Mouse (Mus musculus): ENCODE measurements around the gene Ing3. TPM values are rescaled to one million over a fixed set of nuclear protein-coding genes. Genes with fewer than 3 reads are reported as not detected.

Gene Ing3
- polyA plus RNA-seq, 1 experiment from 2014 or later, result 52.5 TPM

DNA sequence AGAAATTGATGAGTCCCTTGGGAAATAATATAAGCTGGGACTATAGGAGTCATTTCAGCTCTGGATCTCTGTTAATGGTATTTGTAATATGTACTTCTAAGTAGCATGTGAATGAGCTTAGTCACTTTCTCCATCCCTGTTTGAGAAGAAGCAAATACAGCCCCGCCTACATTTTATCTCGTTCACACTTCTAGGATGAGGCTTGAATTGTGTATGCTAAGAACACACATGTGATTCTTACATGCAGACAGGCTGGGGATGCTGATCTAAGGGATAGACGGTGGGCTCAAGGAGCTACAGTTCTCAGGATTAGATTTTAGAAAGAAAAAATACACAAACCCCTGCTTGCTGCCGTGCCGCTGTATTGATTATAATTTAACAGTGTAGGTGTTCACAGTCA is 71.3 kb downstream of the Ing3 start:
- H3K4me2 ChIP-seq, result no peak overlapping the region
- TF ChIP-seq CTCF (IDR thresholded peaks at IDR 0.05; ENCODE audit: low read depth), result no peak
- ATAC-seq (ENCODE audit: insufficient read depth) (no peak), DNase-seq (no peak)
- no peak overlapping the region for H3K27ac ChIP-seq (ENCODE audit: low read depth)
- H3K27me3 ChIP-seq (ENCODE audit: insufficient read depth, low read length), result no peaks in the 10 kb centered on the region
- H3K36me3 ChIP-seq (ENCODE audit: insufficient read depth), result no peaks in the 10 kb centered on the region
- no peaks in the 10 kb centered on the region for H3K9me3 ChIP-seq (ENCODE audit: low read depth, low read length)
- 0 out of 2 replicates have a peak, but pooled peaks cover 4% of the 10 kb centered on the region for H3K4me1 ChIP-seq (ENCODE audit: insufficient read depth)
- 74% methylated on average over 5 of the region's 5 CpGs for WGBS
- H3K4me3 ChIP-seq (ENCODE audit: low read depth, low read length), result no peak overlapping the region
- H3K9ac ChIP-seq, result no peak overlapping the region

- Histone ChIP-seq H3K9ac (no peak overlapping the region), H3K27ac (ENCODE audit: low read depth) (no peak overlapping the region), H3K36me3 (ENCODE audit: insufficient read depth) (no peaks in the 10 kb centered on the region), H3K27me3 (ENCODE audit: insufficient read depth, low read length) (no peaks in the 10 kb centered on the region), H3K4me2 (no peak overlapping the region), H3K9me3 (ENCODE audit: low read depth, low read length) (no peaks in the 10 kb centered on the region), H3K4me3 (ENCODE audit: low read depth, low read length) (no peak overlapping the region), H3K4me1 (ENCODE audit: insufficient read depth) (0 out of 2 replicates have a peak, but pooled peaks cover 4% of the 10 kb centered on the region)
- ATAC-seq (ENCODE audit: insufficient read depth) (no peak), DNase-seq (no peak)
- WGBS, result 74% methylated on average over 3 of the region's 3 CpGs
- no peak for TF ChIP-seq CTCF (IDR thresholded peaks at IDR 0.05; ENCODE audit: low read depth)
Measured at GRCm38 (mm10) chr6:22021315-22021714, 71.9 kb downstream of the Ing3 start.

GRCm38 (mm10) chr6:22024168-22024567 is 74.8 kb downstream of the Ing3 start:
- no peaks in the 10 kb centered on the region for H3K27me3 ChIP-seq (ENCODE audit: insufficient read depth, low read length)
- no peaks in the 10 kb centered on the region for H3K4me1 ChIP-seq (ENCODE audit: insufficient read depth)
- no peak for ATAC-seq (ENCODE audit: insufficient read depth)
- no peak for TF ChIP-seq CTCF (IDR thresholded peaks at IDR 0.05; ENCODE audit: low read depth)
- no peak overlapping the region for H3K9ac ChIP-seq
- no peak overlapping the region for H3K4me2 ChIP-seq
- 76% methylated on average over 2 of the region's 2 CpGs for WGBS
- H3K4me3 ChIP-seq (ENCODE audit: low read depth, low read length), result no peak overlapping the region
- H3K36me3 ChIP-seq (ENCODE audit: insufficient read depth), result no peaks in the 10 kb centered on the region
- no peak for DNase-seq
- 0 out of 2 replicates have a peak overlapping the region, but pooled peaks have one; percentile 8 for H3K27ac ChIP-seq (ENCODE audit: low read depth)
- H3K9me3 ChIP-seq (ENCODE audit: low read depth, low read length), result no peaks in the 10 kb centered on the region

Other genes with a start within 250 kb of the Ing3 start
- gene Tspan12, start 97.1 kb upstream of the Ing3 start, polyA plus RNA-seq (2014; fragmentation: Nextera tagmentation; extraction: Ambion mirVana), result 53.0 and 53.7 TPM in 2 replicates
- gene Cped1, start 36.3 kb downstream of the Ing3 start, polyA plus RNA-seq (2014; fragmentation: Nextera tagmentation; extraction: Ambion mirVana), result 36.9 and 42.0 TPM in 2 replicates